Mouse (Mus musculus) E14TG2a.4 (cell line): ENCODE results near the gene Ranbp9.

Experiments
- H3K27me3 ChIP-seq: 2 replicates; pipeline ENCODE4 v1.6.1; 2014; ENCODE audit warnings: low read length, control low read depth; ENCODE audit not compliant: insufficient read depth
- H3K36me3 ChIP-seq: 2 replicates; pipeline ENCODE4 v1.6.1; 2014; ENCODE audit warnings: low read length, control low read depth; ENCODE audit not compliant: insufficient read depth
- H3K4me1 ChIP-seq: replicated peaks from 2 replicates; pipeline ENCODE4 v1.6.1; 2014; ENCODE audit warnings: low read depth, low read length, control low read depth
- H3K4me3 ChIP-seq: replicated peaks from 2 replicates; pipeline ENCODE4 v1.5.1; 2014; ENCODE audit warnings: mild to moderate bottlenecking, low read length
- H3K9me3 ChIP-seq: 2 replicates; pipeline ENCODE4 v1.6.1; 2014; ENCODE audit warnings: low read length, control low read depth
- CTCF ChIP-seq: conservative IDR thresholded peaks from 2 replicates; pipeline ENCODE4 v1.5.1; 2014; ENCODE audit warnings: low read length
- NANOG ChIP-seq: IDR thresholded peaks from 2 replicates; pipeline ENCODE4 v1.6.1; 2014; ENCODE audit warnings: borderline replicate concordance, low read length, mixed read lengths
- POU5F1 ChIP-seq: IDR thresholded peaks from 2 replicates; pipeline ENCODE4 v1.6.1; 2014; ENCODE audit warnings: low read length, borderline replicate concordance

The Ranbp9 gene

DNA sequence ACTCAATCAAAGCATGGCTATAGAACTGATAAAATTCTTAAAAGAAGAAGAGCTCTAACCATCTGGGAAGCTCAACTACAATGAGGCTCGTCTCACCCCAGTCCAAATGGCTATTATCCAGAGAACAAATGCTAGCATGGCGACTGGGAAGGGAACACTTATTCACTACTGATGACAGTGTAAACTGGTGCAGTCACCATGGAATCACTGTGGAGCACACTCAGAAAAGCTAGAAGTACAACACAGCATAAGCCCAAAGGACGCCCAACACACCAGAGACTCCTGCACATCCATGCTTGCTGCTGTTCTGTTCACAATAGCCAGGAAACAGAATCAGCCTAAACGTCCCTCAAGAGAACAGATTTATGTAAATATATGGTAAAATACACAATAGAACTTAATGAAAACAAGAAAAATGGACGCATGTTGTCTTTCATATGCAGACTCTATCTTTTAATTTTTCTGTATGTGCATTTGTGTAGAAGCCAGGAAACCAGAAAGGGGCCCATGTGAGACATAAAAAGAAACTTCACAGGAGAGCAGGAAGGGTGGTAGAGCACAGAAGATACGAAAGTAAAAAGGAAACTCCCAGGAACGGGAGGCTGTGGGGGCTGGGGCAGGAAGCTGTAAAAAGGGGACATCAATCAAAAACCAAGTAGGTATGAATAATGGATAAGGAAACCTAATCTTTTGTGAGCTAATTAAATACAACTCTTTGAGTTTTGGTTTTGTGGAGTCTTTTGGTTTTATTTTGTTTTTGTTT is 28.1 kb downstream of the Ranbp9 start:
- no peak for TF ChIP-seq NANOG
- no peak for TF ChIP-seq CTCF
- TF ChIP-seq POU5F1, result no peak
- Histone ChIP-seq H3K27me3 (no peaks in the 10 kb centered on the region), H3K4me3 (no peak overlapping the region), H3K4me1 (peaks cover 25% of the 10 kb centered on the region), H3K36me3 (0 out of 2 replicates have a peak, but pooled peaks cover 4% of the 10 kb centered on the region), H3K9me3 (no peaks in the 10 kb centered on the region)

DNA sequence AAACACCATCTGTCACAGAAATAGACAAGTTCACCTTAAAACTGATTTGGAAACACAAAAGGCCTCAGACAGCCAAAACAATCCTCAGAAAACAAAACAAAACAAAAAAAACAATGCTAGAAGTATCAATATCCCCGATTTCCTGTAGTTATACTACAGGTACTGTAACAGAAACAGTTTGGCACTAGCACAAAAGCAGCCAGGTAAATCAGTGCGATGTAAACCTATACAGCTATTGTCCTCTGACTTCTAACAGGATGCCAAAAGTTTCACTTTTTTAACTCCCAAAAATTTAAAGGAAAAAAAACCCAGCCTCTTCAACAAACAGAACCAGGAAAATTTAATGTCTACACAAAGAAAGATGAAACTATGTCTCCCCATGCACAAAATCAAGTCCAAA is 28.9 kb downstream of the Ranbp9 start:
- Histone ChIP-seq H3K4me3 (no peak overlapping the region), H3K9me3 (no peaks in the 10 kb centered on the region), H3K36me3 (0 out of 2 replicates have a peak, but pooled peaks cover 4% of the 10 kb centered on the region), H3K27me3 (no peaks in the 10 kb centered on the region), H3K4me1 (peaks cover 27% of the 10 kb centered on the region)
- TF ChIP-seq CTCF, result no peak

DNA sequence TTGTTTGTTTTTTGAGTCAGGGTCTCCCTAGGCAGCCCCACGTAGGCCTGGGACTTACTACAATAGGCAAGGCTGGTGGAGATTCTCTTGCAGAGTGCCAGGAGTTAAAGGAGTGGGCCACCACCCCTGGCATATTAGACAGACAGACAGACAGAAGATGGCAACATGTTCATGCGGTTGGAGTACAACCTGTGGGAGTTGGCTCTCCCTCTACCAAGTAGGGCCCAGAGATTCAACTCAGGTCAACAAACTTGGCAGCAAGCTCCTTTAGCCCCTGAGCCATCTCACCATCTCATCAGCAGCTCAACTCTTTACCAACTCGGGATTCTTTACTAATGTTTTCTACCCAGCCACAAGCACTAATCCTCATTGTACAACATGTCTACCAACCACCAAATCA is 30.4 kb downstream of the Ranbp9 start:
- H3K9me3 ChIP-seq, result no peaks in the 10 kb centered on the region
- TF ChIP-seq POU5F1 (no peak), CTCF (no peak), NANOG (no peak)
- H3K4me1 ChIP-seq, result peaks cover 37% of the 10 kb centered on the region
- no peaks in the 10 kb centered on the region for H3K27me3 ChIP-seq
- H3K4me3 ChIP-seq, result no peak overlapping the region
- 0 out of 2 replicates have a peak, but pooled peaks cover 4% of the 10 kb centered on the region for H3K36me3 ChIP-seq

DNA sequence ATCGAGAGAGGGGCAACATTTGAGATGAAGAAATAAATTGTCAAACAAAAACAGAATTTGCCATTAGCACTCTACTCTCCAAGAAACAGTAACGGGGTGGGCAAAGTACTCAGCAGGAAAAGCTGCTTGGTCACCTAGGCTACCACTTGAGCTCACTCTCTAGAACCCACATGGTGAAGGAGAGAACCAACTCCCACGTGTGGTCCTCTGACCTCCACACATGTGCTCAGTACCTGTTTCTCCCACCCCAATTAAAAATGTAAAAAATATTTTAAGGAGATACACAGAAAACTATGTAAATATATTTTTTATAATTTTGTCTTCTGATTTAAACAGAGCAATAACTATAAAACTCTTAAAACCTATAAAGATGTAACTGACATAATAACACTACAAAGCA is 33.4 kb downstream of the Ranbp9 start:
- H3K4me1 ChIP-seq, result peaks cover 29% of the 10 kb centered on the region
- H3K36me3 ChIP-seq, result no peaks in the 10 kb centered on the region
- no peak overlapping the region for H3K4me3 ChIP-seq
- H3K9me3 ChIP-seq, result no peaks in the 10 kb centered on the region
- H3K27me3 ChIP-seq, result no peaks in the 10 kb centered on the region
- TF ChIP-seq NANOG (no peak), CTCF (no peak), POU5F1 (no peak)

DNA sequence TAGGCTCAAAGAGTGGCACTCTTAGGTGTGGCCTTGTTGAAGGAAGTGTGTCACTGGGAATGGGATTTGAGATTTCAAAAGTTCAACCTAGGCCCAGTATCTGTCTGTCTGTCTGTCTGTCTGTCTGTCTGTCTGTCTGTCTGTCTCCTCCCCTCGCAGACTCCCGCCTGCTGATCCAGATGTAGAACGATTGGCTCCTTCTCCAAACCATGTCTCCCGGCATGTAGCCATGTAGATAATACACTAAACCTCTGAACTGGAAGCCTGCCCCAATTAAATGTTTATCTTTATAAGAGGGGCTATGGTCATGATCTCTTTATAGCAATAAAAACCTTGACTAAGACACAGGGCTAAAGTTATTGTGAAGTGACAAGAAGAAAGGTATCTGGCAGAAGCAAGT is 35.3 kb downstream of the Ranbp9 start:
- no peaks in the 10 kb centered on the region for H3K27me3 ChIP-seq
- no peaks in the 10 kb centered on the region for H3K9me3 ChIP-seq
- H3K36me3 ChIP-seq, result no peaks in the 10 kb centered on the region
- peaks cover 22% of the 10 kb centered on the region for H3K4me1 ChIP-seq
- TF ChIP-seq POU5F1, result no peak
- no peak for TF ChIP-seq NANOG
- no peak for TF ChIP-seq CTCF
- H3K4me3 ChIP-seq, result no peak overlapping the region

DNA sequence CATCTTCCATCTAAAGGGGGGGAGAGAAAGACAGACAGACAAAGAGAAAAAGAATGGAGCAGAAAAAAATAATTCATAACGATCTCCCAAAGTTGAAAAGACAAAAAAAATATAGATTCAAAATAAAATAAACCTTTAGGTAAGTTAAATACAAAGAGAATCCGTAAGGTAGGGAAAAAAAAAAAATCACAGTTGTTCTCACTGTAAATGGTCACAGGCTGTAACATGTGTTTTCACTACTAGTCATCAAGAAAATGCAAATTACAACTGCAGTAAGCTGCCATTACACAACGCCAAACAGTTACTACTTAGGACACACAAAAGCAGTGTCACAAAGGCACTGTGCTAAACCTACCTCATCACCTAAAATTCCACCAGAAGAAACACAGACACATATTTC is 36.4 kb downstream of the Ranbp9 start:
- peaks cover 28% of the 10 kb centered on the region for H3K4me1 ChIP-seq
- no peaks in the 10 kb centered on the region for H3K36me3 ChIP-seq
- no peaks in the 10 kb centered on the region for H3K9me3 ChIP-seq
- H3K27me3 ChIP-seq, result no peaks in the 10 kb centered on the region
- TF ChIP-seq POU5F1 (no peak), CTCF (no peak), NANOG (no peak)
- no peak overlapping the region for H3K4me3 ChIP-seq

DNA sequence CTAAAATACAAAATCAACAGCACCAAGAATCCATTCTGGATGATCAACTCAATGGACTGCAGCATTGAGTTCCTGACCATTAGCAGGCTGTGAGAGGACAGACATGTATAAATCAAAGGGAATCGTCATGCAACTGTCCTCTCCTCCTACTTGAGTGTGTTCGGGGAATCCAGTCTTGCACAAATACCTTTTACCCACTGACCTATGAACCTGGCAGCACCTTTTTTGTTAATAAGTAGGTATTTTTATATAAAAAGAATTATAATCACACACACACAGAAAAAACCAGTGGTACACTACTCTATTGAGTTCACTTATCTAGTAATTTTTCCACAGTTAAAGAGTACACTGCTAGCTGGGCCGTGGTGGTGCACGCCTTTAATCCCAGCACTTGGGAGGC is 37.4 kb downstream of the Ranbp9 start:
- H3K4me1 ChIP-seq, result peaks cover 36% of the 10 kb centered on the region
- no peaks in the 10 kb centered on the region for H3K9me3 ChIP-seq
- H3K36me3 ChIP-seq, result no peaks in the 10 kb centered on the region
- no peak overlapping the region for H3K4me3 ChIP-seq
- H3K27me3 ChIP-seq, result no peaks in the 10 kb centered on the region
- TF ChIP-seq POU5F1 (no peak), CTCF (no peak), NANOG (no peak)

DNA sequence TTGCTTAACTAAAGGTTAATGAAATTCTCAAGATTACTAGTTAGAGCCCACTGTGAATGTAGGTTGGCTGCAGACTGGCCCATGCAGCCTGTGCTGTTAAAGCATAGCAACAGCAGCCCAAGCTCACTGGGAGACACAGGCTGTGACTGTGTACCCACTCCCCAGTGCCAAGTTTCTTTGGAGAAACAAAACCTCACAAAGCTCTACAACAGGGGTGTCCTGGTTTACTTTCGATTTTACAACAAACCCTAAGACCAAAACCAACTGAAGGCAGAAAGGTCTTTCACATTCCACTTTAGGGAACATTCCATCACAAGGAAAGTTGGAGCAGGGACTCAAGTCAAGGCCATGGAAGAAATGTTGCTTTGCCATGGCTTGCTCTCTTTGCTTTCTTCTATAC is 38.5 kb downstream of the Ranbp9 start:
- Histone ChIP-seq H3K9me3 (no peaks in the 10 kb centered on the region), H3K36me3 (no peaks in the 10 kb centered on the region), H3K4me1 (peaks cover 36% of the 10 kb centered on the region), H3K4me3 (no peak overlapping the region), H3K27me3 (no peaks in the 10 kb centered on the region)
- no peak for TF ChIP-seq CTCF
- TF ChIP-seq POU5F1, result no peak
- TF ChIP-seq NANOG, result no peak

DNA sequence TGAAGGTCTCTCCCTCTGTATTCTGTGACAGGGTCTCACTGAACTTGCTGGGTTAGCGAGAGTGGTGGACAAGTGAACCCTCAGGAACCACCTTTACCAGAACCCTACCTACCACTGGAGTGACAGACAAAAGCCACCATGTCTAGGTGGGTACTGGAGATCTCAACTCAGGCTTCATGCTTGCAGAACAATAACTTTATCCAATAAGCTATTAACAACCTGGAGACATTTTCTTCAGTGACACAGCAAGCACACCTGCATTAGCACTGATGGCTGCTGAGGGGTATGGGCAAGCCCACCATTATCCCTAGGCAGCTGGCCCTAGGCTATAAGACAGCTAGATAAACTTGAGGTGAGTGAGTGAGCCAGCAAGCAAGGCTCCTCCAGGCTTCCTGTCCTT is 40.7 kb downstream of the Ranbp9 start:
- no peak for TF ChIP-seq NANOG
- TF ChIP-seq CTCF, result no peak
- TF ChIP-seq POU5F1, result no peak
- Histone ChIP-seq H3K27me3 (no peaks in the 10 kb centered on the region), H3K4me3 (no peak overlapping the region), H3K4me1 (peaks cover 22% of the 10 kb centered on the region), H3K36me3 (no peaks in the 10 kb centered on the region), H3K9me3 (no peaks in the 10 kb centered on the region)
